Mouse (Mus musculus): Measurements from ENCODE around the gene Phykpl. TPM values are rescaled to one million over a fixed set of nuclear protein-coding genes. Genes with fewer than 3 reads are reported as not detected.
"Not testable (repeated sequence)": the region's sequence is repeated elsewhere in the genome, so short reads cannot be mapped to it uniquely, and the experiment has no call there.

Gene Phykpl
- polyA plus RNA-seq, 1 experiment from 2014 or later, result 23.3 TPM

DNA sequence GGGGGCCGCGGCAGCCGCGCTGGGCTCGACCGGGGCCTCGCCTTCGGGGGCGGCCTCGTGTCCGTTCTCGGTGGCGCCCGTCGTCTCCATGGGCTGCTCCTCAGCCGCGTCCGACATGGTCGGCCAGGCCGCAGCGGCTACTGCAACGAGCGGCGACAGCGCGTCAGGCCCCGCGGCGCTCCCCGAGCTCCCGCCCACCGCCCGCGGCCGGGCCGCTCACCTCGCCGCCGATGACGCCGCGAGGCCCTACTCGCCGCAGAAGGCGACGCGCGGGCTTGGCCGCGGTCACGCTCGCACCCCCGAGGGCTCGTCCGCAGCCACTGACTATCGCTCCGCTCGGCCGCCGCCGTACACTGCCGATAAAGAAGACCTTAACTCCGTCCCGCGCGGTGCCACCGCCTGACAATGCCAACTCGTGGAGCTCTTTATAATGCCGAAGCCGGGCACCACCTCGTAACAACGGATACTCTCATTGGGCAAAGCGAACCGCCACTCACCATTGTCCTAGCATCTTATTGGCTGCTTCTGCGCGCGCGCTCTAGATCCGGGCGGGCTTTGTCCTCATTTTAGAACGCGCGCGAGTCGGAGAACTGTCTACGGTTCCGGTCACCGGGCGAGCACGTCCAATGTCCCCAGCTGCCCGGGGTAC lies 22.0 kb downstream of the Phykpl start, which contains the start of gene Hnrnpab:
Gene Hnrnpab (minus strand): TSS at position 401 of the 649 bp plus-strand sequence.
- peak within 1 kb of the TSS; percentile 89 for H3K4me2 ChIP-seq
- H3K9ac ChIP-seq, result peak within 1 kb of the TSS; percentile 99
- no peaks in the 10 kb centered on the region for H3K27me3 ChIP-seq (ENCODE audit: insufficient read depth, low read length)
- peak within 1 kb of the TSS; percentile 97 for H3K4me3 ChIP-seq (ENCODE audit: low read depth, low read length)
- H3K27ac ChIP-seq (ENCODE audit: low read depth), result peak within 1 kb of the TSS; percentile 97
- ATAC-seq (ENCODE audit: insufficient read depth) (peak; percentile 93), DNase-seq (peak; percentile 99)
- under 1% methylated on average over 91 of the region's 91 CpGs for WGBS
- no peaks in the 10 kb centered on the region for H3K9me3 ChIP-seq (ENCODE audit: low read depth, low read length)
- H3K4me1 ChIP-seq (ENCODE audit: insufficient read depth), result no peaks in the 10 kb centered on the region
- peaks cover 44% of the 10 kb centered on the region for H3K36me3 ChIP-seq (ENCODE audit: insufficient read depth)
- TF ChIP-seq CTCF (IDR thresholded peaks at IDR 0.05; ENCODE audit: low read depth), result no peak

GRCm38 (mm10) chr11:51607096-51607738 lies 22.7 kb downstream of the Phykpl start:
- no peak for TF ChIP-seq CTCF (IDR thresholded peaks at IDR 0.05; ENCODE audit: low read depth)
- Histone ChIP-seq H3K27ac (ENCODE audit: low read depth) (peak overlapping the region; percentile 97), H3K4me3 (ENCODE audit: low read depth, low read length) (peak overlapping the region; percentile 97), H3K4me1 (ENCODE audit: insufficient read depth) (no peaks in the 10 kb centered on the region), H3K9ac (peak overlapping the region; percentile 99), H3K27me3 (ENCODE audit: insufficient read depth, low read length) (no peaks in the 10 kb centered on the region), H3K36me3 (ENCODE audit: insufficient read depth) (peaks cover 38% of the 10 kb centered on the region), H3K9me3 (ENCODE audit: low read depth, low read length) (no peaks in the 10 kb centered on the region), H3K4me2 (peak overlapping the region; percentile 89)
- WGBS, result 6% methylated on average over 15 of the region's 15 CpGs
- ATAC-seq (ENCODE audit: insufficient read depth) (peak; percentile 55), DNase-seq (no peak)

DNA sequence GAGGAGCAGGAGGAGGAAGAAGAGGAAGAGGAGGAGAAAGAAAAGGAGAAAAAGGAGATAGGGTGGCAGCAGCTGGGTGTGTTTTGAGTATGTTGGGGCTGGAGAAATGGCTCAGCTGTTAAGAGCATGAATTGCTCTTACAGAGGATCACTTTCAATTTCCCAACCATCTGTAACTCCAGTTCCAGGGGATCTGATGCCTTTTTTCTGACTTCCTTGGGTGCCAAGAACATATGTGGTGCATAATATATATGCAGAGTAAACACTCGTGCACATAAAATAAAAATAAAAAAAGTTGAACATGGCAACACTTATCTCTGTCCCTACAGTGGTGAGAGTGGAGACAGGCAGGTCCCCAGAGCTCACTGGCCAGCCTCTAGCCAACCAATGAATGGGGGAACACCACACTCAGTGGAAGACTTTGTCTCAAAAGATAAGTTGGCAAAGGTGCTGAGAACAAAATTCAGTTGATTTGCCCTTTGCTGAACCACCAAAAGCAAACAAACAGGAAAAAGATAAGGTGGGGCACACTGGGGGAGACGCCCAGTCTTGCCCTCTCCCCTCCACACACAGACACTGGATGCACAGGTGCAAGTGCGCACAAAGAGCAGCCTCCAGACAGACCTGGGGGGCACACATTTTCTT lies 24.8 kb downstream of the Phykpl start:
- no peak overlapping the region for H3K4me3 ChIP-seq (ENCODE audit: low read depth, low read length)
- no peak for TF ChIP-seq CTCF (IDR thresholded peaks at IDR 0.05; ENCODE audit: low read depth)
- no peak overlapping the region for H3K27ac ChIP-seq (ENCODE audit: low read depth)
- no peak overlapping the region for H3K9ac ChIP-seq
- peaks cover 16% of the 10 kb centered on the region for H3K36me3 ChIP-seq (ENCODE audit: insufficient read depth)
- no peaks in the 10 kb centered on the region for H3K4me1 ChIP-seq (ENCODE audit: insufficient read depth)
- H3K4me2 ChIP-seq, result no peak overlapping the region
- WGBS, result 67% methylated on average over 3 of the region's 3 CpGs
- no peaks in the 10 kb centered on the region for H3K9me3 ChIP-seq (ENCODE audit: low read depth, low read length)
- no peak for ATAC-seq (ENCODE audit: insufficient read depth)
- no peak for DNase-seq
- no peaks in the 10 kb centered on the region for H3K27me3 ChIP-seq (ENCODE audit: insufficient read depth, low read length)

- not testable (repeated sequence) for H3K27ac ChIP-seq (ENCODE audit: low read depth); DNase-seq; H3K27me3 ChIP-seq (ENCODE audit: insufficient read depth, low read length); H3K4me2 ChIP-seq; H3K4me3 ChIP-seq (ENCODE audit: low read depth, low read length); H3K9me3 ChIP-seq (ENCODE audit: low read depth, low read length); ATAC-seq (ENCODE audit: insufficient read depth); H3K9ac ChIP-seq; H3K4me1 ChIP-seq (ENCODE audit: insufficient read depth)
- H3K36me3 ChIP-seq (ENCODE audit: insufficient read depth), result peaks cover 10% of the 10 kb centered on the region
- WGBS, result 79% methylated on average over 5 of the region's 5 CpGs
Measured at GRCm38 (mm10) chr11:51609940-51610339, 25.4 kb downstream of the Phykpl start.

- no peak for DNase-seq
- Histone ChIP-seq H3K9me3 (ENCODE audit: low read depth, low read length) (no peaks in the 10 kb centered on the region), H3K27me3 (ENCODE audit: insufficient read depth, low read length) (no peaks in the 10 kb centered on the region), H3K4me2 (no peak overlapping the region), H3K36me3 (ENCODE audit: insufficient read depth) (no peaks in the 10 kb centered on the region), H3K27ac (ENCODE audit: low read depth) (peak overlapping the region; percentile 89; the same call in 1 of the 2 replicates), H3K4me3 (ENCODE audit: low read depth, low read length) (no peak overlapping the region), H3K9ac (no peak overlapping the region), H3K4me1 (ENCODE audit: insufficient read depth) (no peaks in the 10 kb centered on the region)
- 76% methylated on average over 8 of the region's 8 CpGs for WGBS
- TF ChIP-seq CTCF (IDR thresholded peaks at IDR 0.05; ENCODE audit: low read depth), result peak; percentile 41
- no peak for ATAC-seq (ENCODE audit: insufficient read depth)
Measured at GRCm38 (mm10) chr11:51614256-51614655, 29.7 kb downstream of the Phykpl start.

DNA sequence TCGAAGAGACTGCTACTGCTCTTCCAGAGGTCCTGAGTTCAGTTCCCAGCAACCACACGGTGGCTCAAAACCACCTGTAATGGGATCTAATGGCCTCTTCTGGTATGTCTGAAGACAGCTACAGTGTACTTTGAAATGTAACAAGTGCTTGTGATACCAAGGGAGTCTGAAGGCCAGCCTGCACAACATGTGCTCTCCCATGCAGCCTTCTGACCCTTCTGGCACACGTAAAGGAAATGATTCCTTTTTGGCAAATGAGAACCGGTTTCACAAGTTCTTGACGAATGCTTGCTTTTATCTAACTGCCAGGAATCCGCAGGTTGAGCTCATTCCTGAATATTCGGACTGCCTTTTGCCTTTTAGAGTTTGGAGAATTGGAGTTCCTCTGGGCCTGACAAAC lies 30.6 kb downstream of the Phykpl start:
- H3K4me1 ChIP-seq (ENCODE audit: insufficient read depth), result no peaks in the 10 kb centered on the region
- H3K4me3 ChIP-seq (ENCODE audit: low read depth, low read length), result peak overlapping the region; percentile 29
- no peak for TF ChIP-seq CTCF (IDR thresholded peaks at IDR 0.05; ENCODE audit: low read depth)
- H3K27me3 ChIP-seq (ENCODE audit: insufficient read depth, low read length), result no peaks in the 10 kb centered on the region
- H3K9ac ChIP-seq, result peak overlapping the region; percentile 34
- ATAC-seq (ENCODE audit: insufficient read depth) (no peak), DNase-seq (peak; percentile 78)
- WGBS, result 26% methylated on average over 7 of the region's 7 CpGs
- H3K36me3 ChIP-seq (ENCODE audit: insufficient read depth), result no peaks in the 10 kb centered on the region
- peak overlapping the region; percentile 66 for H3K4me2 ChIP-seq
- H3K27ac ChIP-seq (ENCODE audit: low read depth), result peak overlapping the region; percentile 89
- H3K9me3 ChIP-seq (ENCODE audit: low read depth, low read length), result no peaks in the 10 kb centered on the region

DNA sequence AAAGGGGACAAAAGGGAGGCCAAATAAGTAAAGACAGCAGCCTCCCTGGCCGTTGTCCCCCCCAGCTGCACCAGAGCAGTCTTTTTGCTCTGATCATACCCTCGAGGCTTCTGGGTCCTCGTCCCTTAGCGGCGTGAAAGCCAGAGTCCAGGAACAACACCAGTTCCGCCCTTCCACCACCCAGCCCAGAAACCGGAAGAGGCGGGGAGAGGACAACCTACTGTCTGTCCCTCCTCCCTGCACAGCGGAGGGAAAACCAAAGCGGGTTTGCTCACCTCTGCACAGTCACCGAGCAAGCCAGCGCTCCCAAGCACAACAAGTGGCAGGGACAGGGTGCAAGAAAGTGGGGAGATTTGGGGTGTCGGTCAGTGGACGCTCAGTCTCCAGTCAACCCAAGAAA lies 31.0 kb downstream of the Phykpl start:
- DNase-seq, result peak; percentile 87
- ATAC-seq (ENCODE audit: insufficient read depth), result peak; percentile 68
- H3K27me3 ChIP-seq (ENCODE audit: insufficient read depth, low read length), result no peaks in the 10 kb centered on the region
- peak overlapping the region; percentile 89 for H3K27ac ChIP-seq (ENCODE audit: low read depth)
- peak overlapping the region; percentile 66 for H3K4me2 ChIP-seq
- TF ChIP-seq CTCF (IDR thresholded peaks at IDR 0.05; ENCODE audit: low read depth), result no peak
- H3K4me1 ChIP-seq (ENCODE audit: insufficient read depth), result peaks cover 3% of the 10 kb centered on the region; the same call in 1 of the 2 replicates
- H3K4me3 ChIP-seq (ENCODE audit: low read depth, low read length), result peak overlapping the region; percentile 29
- H3K9me3 ChIP-seq (ENCODE audit: low read depth, low read length), result no peaks in the 10 kb centered on the region
- WGBS, result 2% methylated on average over 14 of the region's 14 CpGs
- H3K36me3 ChIP-seq (ENCODE audit: insufficient read depth), result no peaks in the 10 kb centered on the region
- H3K9ac ChIP-seq, result peak overlapping the region; percentile 34

GRCm38 (mm10) chr11:51616113-51616512 lies 31.6 kb downstream of the Phykpl start:
- peak overlapping the region; percentile 29 for H3K4me3 ChIP-seq (ENCODE audit: low read depth, low read length)

More at GRCm38 (mm10) chr11:51616113-51616512, 31.6 kb downstream of the Phykpl start:
- ATAC-seq (ENCODE audit: insufficient read depth); H3K4me1 ChIP-seq (ENCODE audit: insufficient read depth); H3K9me3 ChIP-seq (ENCODE audit: low read depth, low read length); DNase-seq; H3K36me3 ChIP-seq (ENCODE audit: insufficient read depth); H3K27me3 ChIP-seq (ENCODE audit: insufficient read depth, low read length): not testable (repeated sequence)
- Histone ChIP-seq H3K4me2 (peak overlapping the region; percentile 66), H3K27ac (ENCODE audit: low read depth) (peak overlapping the region; percentile 89), H3K9ac (peak overlapping the region; percentile 34)
- 84% methylated on average over 7 of the region's 7 CpGs for WGBS
